Mouse (Mus musculus) lung, adult 2 months (tissue): Measurements from ENCODE around the gene Rhd.

ENCODE experiments used
- CTCF ChIP-seq: fragments of 200-500 bp; IDR thresholded peaks from 2 replicates; pipeline ENCODE4 v1.5.1; 2011; ENCODE audit warnings: mild to moderate bottlenecking, low read length, control low read depth; ENCODE audit not compliant: insufficient read depth
- POLR2A ChIP-seq: fragments of 200-500 bp; IDR thresholded peaks from 2 replicates; pipeline ENCODE4 v1.6.1; 2011; ENCODE audit warnings: low read depth, mild to moderate bottlenecking, control low read depth, low read length, borderline replicate concordance; ENCODE audit errors: extremely low read depth

GRCm38 (mm10) chr4:134838221-134838620, 26.1 kb upstream of the Rhd start:
- TF ChIP-seq CTCF: no peak
- no peak for TF ChIP-seq POLR2A
